Mouse (Mus musculus): ENCODE results near the gene Pprc1. TPM values are rescaled to one million over a fixed set of nuclear protein-coding genes. Genes with fewer than 3 reads are reported as not detected.

The Pprc1 gene
- total and polyA plus RNA-seq, 3 experiments, result 27.8 to 135 (median 39.3) TPM

GRCm38 (mm10) chr19:46075616-46076607 is 31.2 kb downstream of the Pprc1 start, which contains the start of gene Nolc1 (continued):
- TF ChIP-seq KAT2A (conservative IDR thresholded peaks at IDR 0.05; ENCODE audit: low read depth, low read length), result peak; percentile 88
- no peak for TF ChIP-seq SMC3 (IDR thresholded peaks at IDR 0.05; ENCODE audit: low read depth, low read length)
- no peak; a peak in 1 of 4 replicates for TF ChIP-seq EP300 (IDR thresholded peaks at IDR 0.05; ENCODE audit: low read depth in 1 of 2, low read length in 2 of 2)
- 0 out of 2 replicates have a peak, but pooled peaks have one; percentile 57 for TF ChIP-seq ZMIZ1 (IDR thresholded peaks at IDR 0.05; ENCODE audit: low read depth, low read length)
- TF ChIP-seq ELF1 (IDR thresholded peaks at IDR 0.05; ENCODE audit: low read depth, low read length), result peak; percentile 92
- no peak; the same call in 1 of the 2 replicates for TF ChIP-seq MAZ (IDR thresholded peaks at IDR 0.05; ENCODE audit: low read depth, low read length)
- no peak for TF ChIP-seq MEF2A (IDR thresholded peaks at IDR 0.05; ENCODE audit: extremely low read depth, insufficient replicate concordance, low read depth, low read length, poor library complexity, severe bottlenecking)

GRCm38 (mm10) chr19:46078535-46078934 is 33.8 kb downstream of the Pprc1 start:
- H3K9me3 ChIP-seq (replicated peaks; ENCODE audit: insufficient read depth, low read length), result no peaks in the 10 kb centered on the region
- peaks cover 44% of the 10 kb centered on the region for H3K79me2 ChIP-seq (ENCODE audit: control insufficient read depth, insufficient read depth, low read length, poor library complexity)
- no peaks in the 10 kb centered on the region for H3K27me3 ChIP-seq (ENCODE audit: control insufficient read depth in 1 of 2, insufficient read depth in 2 of 2, low read length in 2 of 2)
- peaks cover 16 to 36% of the 10 kb centered on the region in 2 experiments for H3K36me3 ChIP-seq (ENCODE audit: control insufficient read depth in 1 of 2, insufficient read depth in 2 of 2, low read length in 2 of 2)
- peaks cover 2 to 10% of the 10 kb centered on the region in 2 experiments; a peak in 3 of 4 replicates for H3K4me1 ChIP-seq (ENCODE audit: control insufficient read depth in 1 of 2, insufficient read depth in 2 of 2, low read length in 2 of 2)
- H3K4me3 ChIP-seq (ENCODE audit: control insufficient read depth in 1 of 2, insufficient read depth in 1 of 2, low read depth in 2 of 2, low read length in 2 of 2), result no peak overlapping the region
- H3K9ac ChIP-seq (ENCODE audit: control insufficient read depth, low read depth, low read length, poor library complexity, severe bottlenecking), result no peak overlapping the region; the same call in 1 of the 2 replicates
- H3K27ac ChIP-seq (ENCODE audit: control insufficient read depth, low read depth, low read length), result no peak overlapping the region
- no peak for DNase-seq (ENCODE audit: low read depth, low spot score)
- TF ChIP-seq ELF1 (IDR thresholded peaks at IDR 0.05; ENCODE audit: low read depth, low read length) (no peak), MYB (IDR thresholded peaks at IDR 0.05; ENCODE audit: low read depth, low read length) (no peak), ZKSCAN1 (IDR thresholded peaks at IDR 0.05; ENCODE audit: low read depth, low read length) (no peak), TCF12 (IDR thresholded peaks at IDR 0.05; ENCODE audit: low read depth, low read length) (no peak), NRF1 (IDR thresholded peaks at IDR 0.05; ENCODE audit: insufficient read depth, low read depth, low read length, poor library complexity, severe bottlenecking) (no peak), SMC3 (IDR thresholded peaks at IDR 0.05; ENCODE audit: low read depth, low read length) (no peak), JUND (IDR thresholded peaks at IDR 0.05; ENCODE audit: low read depth, low read length) (no peak), KAT2A (conservative IDR thresholded peaks at IDR 0.05; ENCODE audit: low read depth, low read length) (no peak), CTCF (IDR thresholded peaks at IDR 0.05 in 2 of 3, conservative IDR thresholded peaks at IDR 0.05 in 1 of 3; ENCODE audit: control insufficient read depth in 1 of 3, insufficient read depth in 1 of 3, low read depth in 2 of 3, low read length in 3 of 3, poor library complexity in 1 of 3, severe bottlenecking in 1 of 3) (no peak), POLR2AphosphoS2 (IDR thresholded peaks at IDR 0.05; ENCODE audit: low read length) (no peak), MXI1 (IDR thresholded peaks at IDR 0.05; ENCODE audit: low read depth, low read length) (no peak), GATA1 (IDR thresholded peaks at IDR 0.05; ENCODE audit: low read depth, low read length) (no peak), CHD2 (IDR thresholded peaks at IDR 0.05; ENCODE audit: low read length) (no peak), USF1 (IDR thresholded peaks at IDR 0.05; ENCODE audit: low read depth, low read length) (no peak), MYC (IDR thresholded peaks at IDR 0.05; ENCODE audit: low read depth, low read length) (no peak)
